Comparison of ENCODE assay signal across 8 mouse cellular contexts in genomic region chr16:87699306-87699692, GRCm38 (mm10). TPM values are rescaled to one million over a fixed set of nuclear protein-coding genes. Genes with fewer than 3 reads are reported as not detected.
DNase-seq lines count a peak whose midpoint lies in the region; ATAC-seq lines count a peak whose summit lies in the region.

No protein-coding gene starts in this region.

- peak overlapping the region; percentile 86 for H3K27ac ChIP-seq in embryonic facial prominence, embryonic 11.5 days (replicated peaks; ENCODE audit: low read depth, low read length)
- peak overlapping the region; percentile 98 for H3K27ac ChIP-seq in hindbrain, embryonic 10.5 days
- peak overlapping the region; percentile 81 for H3K27ac ChIP-seq in limb, embryonic 15.5 days
- H3K27ac ChIP-seq in neural tube, embryonic 14.5 days (ENCODE audit: low read depth, low read length) = peak overlapping the region; percentile 89

- no peaks in the 10 kb centered on the region for H3K27me3 ChIP-seq in embryonic facial prominence, embryonic 11.5 days (ENCODE audit: control insufficient read depth, insufficient read depth, low read length)
- H3K27me3 ChIP-seq in hindbrain, embryonic 10.5 days (ENCODE audit: insufficient read depth, poor library complexity, severe bottlenecking) = peaks cover 10% of the 10 kb centered on the region; the same call in 1 of the 2 replicates
- H3K27me3 ChIP-seq in limb, embryonic 15.5 days = 0 out of 2 replicates have a peak, but pooled peaks cover 4% of the 10 kb centered on the region
- no peaks in the 10 kb centered on the region for H3K27me3 ChIP-seq in neural tube, embryonic 14.5 days (ENCODE audit: control insufficient read depth, insufficient read depth, low read length)

- no peak; the same call in 1 of the 2 replicates for ATAC-seq in embryonic facial prominence, embryonic 11.5 days (replicated peaks; ENCODE audit: insufficient number of reproducible peaks, low FRiP score, low TSS enrichment, low read depth)
- no peak for ATAC-seq in limb, embryonic 15.5 days (ENCODE audit: insufficient number of reproducible peaks, low FRiP score, low TSS enrichment, low read depth)
- no peak; the same call in 1 of the 2 replicates for ATAC-seq in neural tube, embryonic 14.5 days (ENCODE audit: low read depth)
- no peak for ATAC-seq in megakaryocyte-erythroid progenitor cell, adult 5-6 weeks (replicated peaks; ENCODE audit: low FRiP score, low TSS enrichment, poor library complexity, severe bottlenecking)

- H3K9ac ChIP-seq in embryonic facial prominence, embryonic 11.5 days (replicated peaks; ENCODE audit: low read length) = peak overlapping the region; percentile 95
- peak overlapping the region; percentile 85 for H3K9ac ChIP-seq in limb, embryonic 15.5 days
- H3K9ac ChIP-seq in neural tube, embryonic 14.5 days (replicated peaks; ENCODE audit: low read depth, low read length) = peak overlapping the region; percentile 97

- peak overlapping the region; percentile 87 for H3K4me3 ChIP-seq in embryonic facial prominence, embryonic 11.5 days (ENCODE audit: low read depth, low read length)
- H3K4me3 ChIP-seq in hindbrain, embryonic 10.5 days = peak overlapping the region; percentile 85
- peak overlapping the region; percentile 70 for H3K4me3 ChIP-seq in limb, embryonic 15.5 days
- H3K4me3 ChIP-seq in neural tube, embryonic 14.5 days (ENCODE audit: low read depth, low read length) = peak overlapping the region; percentile 86

- WGBS in embryonic facial prominence, embryonic 11.5 days = 0% methylated on average over 20 of the region's 20 CpGs
- under 1% methylated on average over 20 of the region's 20 CpGs for WGBS in hindbrain, embryonic 10.5 days
- under 1% methylated on average over 20 of the region's 20 CpGs for WGBS in limb, embryonic 15.5 days
- WGBS in neural tube, embryonic 14.5 days = under 1% methylated on average over 20 of the region's 20 CpGs

- H3K4me2 ChIP-seq in embryonic facial prominence, embryonic 11.5 days (ENCODE audit: low read depth, low read length) = peak overlapping the region; percentile 69
- H3K4me2 ChIP-seq in limb, embryonic 15.5 days = peak overlapping the region; percentile 63
- H3K4me2 ChIP-seq in neural tube, embryonic 14.5 days (ENCODE audit: low read depth, low read length) = peak overlapping the region; percentile 80

- H3K9me3 ChIP-seq in embryonic facial prominence, embryonic 11.5 days (replicated peaks; ENCODE audit: control insufficient read depth, low read length) = no peaks in the 10 kb centered on the region
- no peaks in the 10 kb centered on the region for H3K9me3 ChIP-seq in hindbrain, embryonic 10.5 days
- no peaks in the 10 kb centered on the region for H3K9me3 ChIP-seq in limb, embryonic 15.5 days
- H3K9me3 ChIP-seq in neural tube, embryonic 14.5 days (ENCODE audit: control insufficient read depth, low read length) = no peaks in the 10 kb centered on the region

- DNase-seq in kidney, adult 9 months = peak; percentile 57
- no peak for DNase-seq in kidney, adult 11 months
- peak; percentile 68 for DNase-seq in ES-CJ7 (ENCODE audit: low read depth, low spot score)
- DNase-seq in embryonic facial prominence, embryonic 11.5 days (ENCODE audit: low spot score) = peak; percentile 60
- DNase-seq in hindbrain, embryonic 10.5 days (ENCODE audit: low spot score) = peak; percentile 75

- H3K36me3 ChIP-seq in embryonic facial prominence, embryonic 11.5 days (replicated peaks; ENCODE audit: control insufficient read depth, insufficient read depth, low read depth, low read length) = no peaks in the 10 kb centered on the region
- no peaks in the 10 kb centered on the region for H3K36me3 ChIP-seq in hindbrain, embryonic 10.5 days
- H3K36me3 ChIP-seq in limb, embryonic 15.5 days = no peaks in the 10 kb centered on the region
- H3K36me3 ChIP-seq in neural tube, embryonic 14.5 days (ENCODE audit: control insufficient read depth, insufficient read depth, low read length) = no peaks in the 10 kb centered on the region

- H3K4me1 ChIP-seq in embryonic facial prominence, embryonic 11.5 days (ENCODE audit: control insufficient read depth, insufficient read depth, low read length) = no peaks in the 10 kb centered on the region
- H3K4me1 ChIP-seq in hindbrain, embryonic 10.5 days (replicated peaks) = peaks cover 41% of the 10 kb centered on the region
- H3K4me1 ChIP-seq in limb, embryonic 15.5 days = peaks cover 26% of the 10 kb centered on the region
- H3K4me1 ChIP-seq in neural tube, embryonic 14.5 days (ENCODE audit: control insufficient read depth, insufficient read depth, low read length) = peaks cover 10% of the 10 kb centered on the region; the same call in 1 of the 2 replicates

RNA-seq across cellular contexts. Expression of gene Bach1, which starts 0.6 kb away (rescaled TPM):
- 17.8 and 19.0 TPM in 2 replicates for polyA plus RNA-seq in embryonic facial prominence, embryonic 11.5 days (2014; fragmentation: Nextera tagmentation; extraction: Ambion mirVana)
- 15.4 and 19.3 TPM in 2 replicates for polyA plus RNA-seq in hindbrain, embryonic 10.5 days (2016; fragmentation: Nextera tagmentation; extraction: Ambion mirVana)
- 15.5 and 15.6 TPM in 2 replicates for polyA plus RNA-seq in limb, embryonic 15.5 days (2015; fragmentation: Nextera tagmentation; extraction: Ambion mirVana)
- polyA plus RNA-seq in neural tube, embryonic 14.5 days (2014; fragmentation: Nextera tagmentation; extraction: Ambion mirVana) = 21.7 and 22.4 TPM in 2 replicates
- total RNA-seq in megakaryocyte-erythroid progenitor cell, adult 5-6 weeks (2014; fragmentation: Nextera tagmentation) = 16.2 and 16.8 TPM in 2 replicates
- total RNA-seq in megakaryocyte-erythroid progenitor cell, adult 5-6 weeks (2017) = 27.1 and 40.1 TPM in 2 replicates
